Mouse (Mus musculus): ENCODE data around the gene Gm10260.

Gene Gm10260

DNA sequence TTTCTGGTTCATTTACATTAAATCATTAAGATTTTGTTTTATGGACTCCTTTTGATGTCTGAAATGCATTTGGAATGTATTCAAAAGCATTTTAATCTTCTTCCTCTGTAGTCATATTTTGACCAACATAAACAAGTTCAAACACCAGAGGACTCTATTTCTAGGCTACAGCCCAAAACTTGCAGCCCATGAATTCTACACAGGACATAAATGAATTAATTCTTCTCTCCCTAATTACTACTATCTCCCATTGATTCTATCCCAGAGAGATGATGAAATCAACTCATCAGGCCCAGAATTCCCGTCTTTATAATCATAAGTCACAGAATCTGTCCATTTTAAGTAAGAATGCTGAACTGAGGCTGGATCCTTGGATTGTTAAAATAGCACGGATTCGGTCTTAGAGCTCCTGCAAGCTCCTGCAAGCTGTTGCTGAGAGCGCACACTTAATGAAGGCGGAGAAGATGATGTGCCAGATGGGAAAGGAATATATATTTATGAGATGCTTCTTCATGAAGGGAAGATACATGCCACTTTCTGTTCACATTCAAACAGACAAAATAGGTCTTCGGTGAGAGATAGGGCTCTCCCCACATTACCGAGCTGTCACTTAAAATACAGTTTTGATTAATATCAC lies 7.7 kb upstream of the Gm10260 start:
- DNase-seq (ENCODE audit: low read depth), result no peak

DNA sequence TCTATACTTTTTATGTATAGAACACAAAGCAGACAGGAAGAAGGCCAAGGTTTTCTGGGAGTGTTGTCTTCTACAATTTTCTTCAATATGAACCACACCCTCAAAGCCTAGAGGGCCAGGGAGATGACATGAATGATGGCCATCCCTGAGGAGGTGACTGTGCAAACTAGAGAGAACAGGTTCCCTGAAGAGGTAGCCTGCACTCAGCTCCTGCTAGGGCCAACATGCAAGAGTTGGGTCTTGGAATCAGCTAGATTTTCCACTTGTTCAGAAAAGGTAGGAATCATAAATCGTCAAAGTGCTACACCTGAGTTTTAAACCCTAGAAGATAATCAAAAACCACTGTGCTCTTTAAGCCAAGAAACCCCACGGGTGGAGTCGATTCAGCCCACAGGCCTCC lies 6.2 kb upstream of the Gm10260 start:
- DNase-seq (ENCODE audit: low read depth), result no peak

GRCm38 (mm10) chr13:97765913-97766312 lies 5.5 kb upstream of the Gm10260 start:
- no peak for DNase-seq (ENCODE audit: low read depth)

GRCm38 (mm10) chr13:97764067-97764466 lies 3.6 kb upstream of the Gm10260 start:
- no peak for DNase-seq (ENCODE audit: low read depth)

DNA sequence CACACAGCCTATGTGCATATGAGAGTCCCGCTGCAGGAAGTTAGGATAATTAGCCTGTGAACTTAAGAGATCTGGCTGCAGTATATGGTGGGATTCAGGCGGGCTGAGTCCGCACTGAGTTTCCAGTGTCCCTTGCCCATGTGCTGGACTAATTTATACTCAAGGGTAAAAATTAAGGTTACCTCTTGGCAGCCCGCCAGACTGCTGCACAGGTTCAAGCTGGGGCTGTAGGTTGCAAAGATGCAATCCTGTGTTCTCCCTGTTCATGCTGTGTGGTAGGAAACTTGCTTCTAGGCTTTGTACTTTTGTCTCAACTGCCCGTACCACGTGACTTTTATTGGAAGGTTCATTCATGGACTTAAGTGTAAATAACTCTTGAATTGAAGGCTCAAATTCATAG lies 3.0 kb upstream of the Gm10260 start:
- DNase-seq (ENCODE audit: low read depth), result no peak

- no peak for DNase-seq (ENCODE audit: low read depth)
Measured at GRCm38 (mm10) chr13:97762121-97762520, 1.7 kb upstream of the Gm10260 start.

GRCm38 (mm10) chr13:97757033-97757432 lies 3.4 kb downstream of the Gm10260 start:
- DNase-seq (ENCODE audit: low read depth), result no peak

- DNase-seq (ENCODE audit: low read depth), result no peak
Measured at GRCm38 (mm10) chr13:97756091-97756490, 4.3 kb downstream of the Gm10260 start.

GRCm38 (mm10) chr13:97750851-97751381 lies 9.5 kb downstream of the Gm10260 start:
- DNase-seq (ENCODE audit: low read depth), result no peak

GRCm38 (mm10) chr13:97747037-97747860 lies 13.2 kb downstream of the Gm10260 start:
- DNase-seq (ENCODE audit: low read depth), result no peak

GRCm38 (mm10) chr13:97744669-97745068 lies 15.8 kb downstream of the Gm10260 start:
- no peak for DNase-seq (ENCODE audit: low read depth)

DNA sequence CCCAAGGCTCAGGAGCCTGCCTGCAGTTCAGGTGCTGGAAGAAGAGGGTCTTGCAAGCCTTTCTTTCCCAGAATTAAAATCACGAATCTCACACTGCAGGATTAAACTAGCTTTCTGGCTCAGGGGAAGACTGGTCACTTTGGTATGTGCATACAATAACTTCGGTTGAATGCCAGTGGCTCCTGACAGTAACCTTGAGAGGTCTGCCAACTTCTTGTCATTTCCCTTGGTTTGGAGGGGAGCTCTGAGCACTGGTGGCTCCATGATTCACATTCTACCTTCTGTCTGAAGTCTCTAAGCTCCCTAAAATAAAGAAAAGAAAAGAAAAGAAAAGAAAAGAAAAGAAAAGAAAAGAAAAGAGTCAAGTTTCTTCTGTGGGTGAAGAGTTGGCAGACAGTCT lies 16.4 kb downstream of the Gm10260 start:
- DNase-seq (ENCODE audit: low read depth), result no peak

- DNase-seq (ENCODE audit: low read depth), result no peak
Measured at GRCm38 (mm10) chr13:97743229-97743988, 17.0 kb downstream of the Gm10260 start.

- DNase-seq (ENCODE audit: low read depth), result no peak
Measured at GRCm38 (mm10) chr13:97735931-97736330, 24.5 kb downstream of the Gm10260 start.

DNA sequence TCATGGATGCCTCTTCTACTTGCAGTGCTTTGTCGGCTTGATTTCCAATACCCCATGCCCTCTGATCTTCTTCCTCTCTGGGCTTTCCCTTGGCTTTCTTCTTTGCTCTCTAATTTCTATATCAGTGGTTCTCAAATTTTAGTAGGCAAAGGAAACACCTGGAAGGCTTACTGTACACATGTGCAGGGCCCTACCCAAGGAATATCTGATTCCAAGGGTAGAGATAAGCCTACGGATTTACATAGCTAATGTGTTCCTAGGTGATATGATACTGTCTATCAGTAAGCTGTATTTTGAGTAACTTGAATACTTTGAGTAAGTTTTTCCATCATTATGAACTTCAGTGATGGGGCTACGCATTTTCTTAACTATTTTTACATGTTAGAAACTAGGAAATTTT lies 25.7 kb downstream of the Gm10260 start:
- no peak for DNase-seq (ENCODE audit: low read depth)

DNA sequence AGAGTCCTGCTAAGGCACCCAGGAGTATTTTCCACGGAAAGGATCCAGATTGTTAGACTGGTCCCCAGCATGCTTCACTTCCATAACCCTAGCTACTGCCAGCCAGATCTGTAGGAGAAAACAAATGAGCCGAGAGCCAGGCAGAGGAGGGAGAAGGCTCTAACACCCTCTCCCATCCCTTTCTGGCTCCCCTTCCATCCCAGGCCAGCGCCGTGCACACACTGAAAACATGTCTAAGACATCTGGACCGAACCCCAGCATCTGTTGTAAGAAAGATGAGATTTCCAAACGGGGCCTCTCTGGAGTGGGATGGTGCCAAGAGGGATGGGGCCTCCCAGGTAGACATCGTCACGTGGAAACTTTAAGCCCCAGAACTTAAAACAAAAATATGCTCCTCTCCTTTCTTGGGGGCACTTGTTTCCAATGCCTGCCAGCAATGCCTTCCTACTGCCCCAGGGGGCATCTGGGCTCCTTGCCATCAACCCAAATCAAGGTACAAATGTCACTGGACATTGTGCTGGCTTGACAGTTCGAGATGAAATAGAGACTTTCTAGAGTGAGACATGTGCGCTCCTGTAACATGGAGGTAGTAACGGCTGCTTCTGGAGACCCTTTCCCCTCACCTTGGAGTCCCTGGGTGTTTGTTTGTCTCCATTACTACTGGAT lies 35.1 kb downstream of the Gm10260 start:
- no peak for DNase-seq (ENCODE audit: low read depth)

DNA sequence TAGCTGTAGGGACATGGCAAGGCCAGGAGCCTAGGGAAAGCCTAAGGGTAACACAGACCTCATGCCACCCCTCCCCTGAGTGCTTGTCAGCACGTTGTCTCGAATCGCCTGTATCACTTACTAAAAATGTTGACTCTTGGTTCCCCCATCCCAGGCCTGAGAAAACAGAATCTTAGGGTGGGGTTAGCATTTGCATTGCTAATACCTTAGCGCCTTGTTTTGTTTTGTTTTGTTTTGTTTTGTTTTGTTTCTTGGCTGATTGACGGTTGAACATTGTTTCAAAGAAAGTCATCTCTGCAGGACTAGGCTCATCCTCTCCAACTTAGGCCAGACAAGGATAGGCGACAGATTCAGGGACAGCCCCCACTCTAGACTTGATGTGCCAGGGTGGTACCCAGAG lies 35.9 kb downstream of the Gm10260 start:
- no peak for DNase-seq (ENCODE audit: low read depth)

- DNase-seq (ENCODE audit: low read depth), result no peak
Measured at GRCm38 (mm10) chr13:97712506-97713275, 47.7 kb downstream of the Gm10260 start.

- DNase-seq (ENCODE audit: low read depth), result no peak
Measured at GRCm38 (mm10) chr13:97711510-97711909, 48.9 kb downstream of the Gm10260 start.
